Mouse (Mus musculus): ENCODE measurements around the gene Anks1b. TPM values are rescaled to one million over a fixed set of nuclear protein-coding genes. Genes with fewer than 3 reads are reported as not detected.

Anks1b gene
- polyA plus RNA-seq, 1 experiment from 2014 or later, result 1.5 TPM

GRCm38 (mm10) chr10:90068651-90069050 lies 195.3 kb downstream of the Anks1b start:
- no peak overlapping the region for H3K4me3 ChIP-seq (ENCODE audit: low read depth, low read length)
- ATAC-seq (ENCODE audit: insufficient number of reproducible peaks, insufficient read depth, low FRiP score, low read depth), result no peak
- H3K4me2 ChIP-seq (replicated peaks; ENCODE audit: low read depth, low read length), result no peak overlapping the region
- no peaks in the 10 kb centered on the region for H3K4me1 ChIP-seq (ENCODE audit: control insufficient read depth, insufficient read depth, low read length)
- H3K27ac ChIP-seq (ENCODE audit: low read length), result no peak overlapping the region
- no peak overlapping the region for H3K9ac ChIP-seq (replicated peaks; ENCODE audit: low read depth, low read length)
- 50% methylated on average over 4 of the region's 4 CpGs for WGBS
- no peaks in the 10 kb centered on the region for H3K36me3 ChIP-seq (ENCODE audit: control insufficient read depth, insufficient read depth, low read length)
- no peaks in the 10 kb centered on the region for H3K9me3 ChIP-seq (ENCODE audit: control insufficient read depth, low read depth, low read length)
- no peaks in the 10 kb centered on the region for H3K27me3 ChIP-seq (ENCODE audit: control insufficient read depth, insufficient read depth, low read length)

- 89% methylated on average over 9 of the region's 9 CpGs for WGBS
These were observed 204.6 kb downstream of the Anks1b start for GRCm38 (mm10) chr10:90077930-90078329.

GRCm38 (mm10) chr10:90081151-90081550 lies 207.8 kb downstream of the Anks1b start:
- WGBS, result 45% methylated on average over 3 of the region's 3 CpGs
- Histone ChIP-seq H3K4me1 (ENCODE audit: control insufficient read depth, insufficient read depth, low read length) (no peaks in the 10 kb centered on the region), H3K9ac (replicated peaks; ENCODE audit: low read depth, low read length) (no peak overlapping the region), H3K9me3 (ENCODE audit: control insufficient read depth, low read depth, low read length) (no peaks in the 10 kb centered on the region), H3K4me2 (replicated peaks; ENCODE audit: low read depth, low read length) (no peak overlapping the region), H3K4me3 (ENCODE audit: low read depth, low read length) (no peak overlapping the region), H3K27me3 (ENCODE audit: control insufficient read depth, insufficient read depth, low read length) (no peaks in the 10 kb centered on the region), H3K27ac (ENCODE audit: low read length) (no peak overlapping the region), H3K36me3 (ENCODE audit: control insufficient read depth, insufficient read depth, low read length) (no peaks in the 10 kb centered on the region)
- ATAC-seq (ENCODE audit: insufficient number of reproducible peaks, insufficient read depth, low FRiP score, low read depth), result no peak

More at GRCm38 (mm10) chr10:90077930-90078329, 204.6 kb downstream of the Anks1b start:
- Histone ChIP-seq H3K9ac (replicated peaks; ENCODE audit: low read depth, low read length) (no peak overlapping the region), H3K4me2 (replicated peaks; ENCODE audit: low read depth, low read length) (no peak overlapping the region), H3K4me1 (ENCODE audit: control insufficient read depth, insufficient read depth, low read length) (no peaks in the 10 kb centered on the region), H3K9me3 (ENCODE audit: control insufficient read depth, low read depth, low read length) (no peaks in the 10 kb centered on the region), H3K27me3 (ENCODE audit: control insufficient read depth, insufficient read depth, low read length) (no peaks in the 10 kb centered on the region), H3K36me3 (ENCODE audit: control insufficient read depth, insufficient read depth, low read length) (no peaks in the 10 kb centered on the region), H3K27ac (ENCODE audit: low read length) (no peak overlapping the region), H3K4me3 (ENCODE audit: low read depth, low read length) (no peak overlapping the region)
- ATAC-seq (ENCODE audit: insufficient number of reproducible peaks, insufficient read depth, low FRiP score, low read depth), result no peak

GRCm38 (mm10) chr10:90081630-90082029 lies 208.3 kb downstream of the Anks1b start:
- no peaks in the 10 kb centered on the region for H3K36me3 ChIP-seq (ENCODE audit: control insufficient read depth, insufficient read depth, low read length)
- H3K4me1 ChIP-seq (ENCODE audit: control insufficient read depth, insufficient read depth, low read length), result no peaks in the 10 kb centered on the region
- 15% methylated on average over 7 of the region's 7 CpGs for WGBS
- H3K27ac ChIP-seq (ENCODE audit: low read length), result no peak overlapping the region
- H3K27me3 ChIP-seq (ENCODE audit: control insufficient read depth, insufficient read depth, low read length), result no peaks in the 10 kb centered on the region
- no peak overlapping the region for H3K4me2 ChIP-seq (replicated peaks; ENCODE audit: low read depth, low read length)
- no peaks in the 10 kb centered on the region for H3K9me3 ChIP-seq (ENCODE audit: control insufficient read depth, low read depth, low read length)
- ATAC-seq (ENCODE audit: insufficient number of reproducible peaks, insufficient read depth, low FRiP score, low read depth), result no peak
- H3K4me3 ChIP-seq (ENCODE audit: low read depth, low read length), result no peak overlapping the region
- no peak overlapping the region for H3K9ac ChIP-seq (replicated peaks; ENCODE audit: low read depth, low read length)

GRCm38 (mm10) chr10:90093877-90094276 lies 220.6 kb downstream of the Anks1b start:
- WGBS, result 81% methylated on average over 6 of the region's 6 CpGs
- Histone ChIP-seq H3K27me3 (ENCODE audit: control insufficient read depth, insufficient read depth, low read length) (no peaks in the 10 kb centered on the region), H3K4me2 (replicated peaks; ENCODE audit: low read depth, low read length) (no peak overlapping the region), H3K4me1 (ENCODE audit: control insufficient read depth, insufficient read depth, low read length) (no peaks in the 10 kb centered on the region), H3K9me3 (ENCODE audit: control insufficient read depth, low read depth, low read length) (no peaks in the 10 kb centered on the region), H3K9ac (replicated peaks; ENCODE audit: low read depth, low read length) (no peak overlapping the region), H3K36me3 (ENCODE audit: control insufficient read depth, insufficient read depth, low read length) (no peaks in the 10 kb centered on the region), H3K27ac (ENCODE audit: low read length) (no peak overlapping the region), H3K4me3 (ENCODE audit: low read depth, low read length) (no peak overlapping the region)
- no peak for ATAC-seq (ENCODE audit: insufficient number of reproducible peaks, insufficient read depth, low FRiP score, low read depth)

- no peaks in the 10 kb centered on the region for H3K9me3 ChIP-seq (ENCODE audit: control insufficient read depth, low read depth, low read length)
- H3K9ac ChIP-seq (replicated peaks; ENCODE audit: low read depth, low read length), result no peak overlapping the region
- no peaks in the 10 kb centered on the region for H3K36me3 ChIP-seq (ENCODE audit: control insufficient read depth, insufficient read depth, low read length)
- no peak overlapping the region for H3K4me2 ChIP-seq (replicated peaks; ENCODE audit: low read depth, low read length)
- no peak overlapping the region for H3K27ac ChIP-seq (ENCODE audit: low read length)
- no peak overlapping the region for H3K4me3 ChIP-seq (ENCODE audit: low read depth, low read length)
- H3K27me3 ChIP-seq (ENCODE audit: control insufficient read depth, insufficient read depth, low read length), result no peaks in the 10 kb centered on the region
- WGBS, result 38% methylated on average over 5 of the region's 5 CpGs
- ATAC-seq (ENCODE audit: insufficient number of reproducible peaks, insufficient read depth, low FRiP score, low read depth), result no peak
- no peaks in the 10 kb centered on the region for H3K4me1 ChIP-seq (ENCODE audit: control insufficient read depth, insufficient read depth, low read length)
These were observed 239.4 kb downstream of the Anks1b start for GRCm38 (mm10) chr10:90112662-90113061.

- H3K4me1 ChIP-seq (ENCODE audit: control insufficient read depth, insufficient read depth, low read length), result no peaks in the 10 kb centered on the region
- ATAC-seq (ENCODE audit: insufficient number of reproducible peaks, insufficient read depth, low FRiP score, low read depth), result no peak
- no peak overlapping the region for H3K27ac ChIP-seq (ENCODE audit: low read length)
- H3K4me2 ChIP-seq (replicated peaks; ENCODE audit: low read depth, low read length), result no peak overlapping the region
- no peaks in the 10 kb centered on the region for H3K27me3 ChIP-seq (ENCODE audit: control insufficient read depth, insufficient read depth, low read length)
- H3K4me3 ChIP-seq (ENCODE audit: low read depth, low read length), result no peak overlapping the region
- 67% methylated on average over 3 of the region's 3 CpGs for WGBS
- no peak overlapping the region for H3K9ac ChIP-seq (replicated peaks; ENCODE audit: low read depth, low read length)
- H3K36me3 ChIP-seq (ENCODE audit: control insufficient read depth, insufficient read depth, low read length), result no peaks in the 10 kb centered on the region
- no peaks in the 10 kb centered on the region for H3K9me3 ChIP-seq (ENCODE audit: control insufficient read depth, low read depth, low read length)
These were observed 243.6 kb downstream of the Anks1b start for GRCm38 (mm10) chr10:90116867-90117266.

GRCm38 (mm10) chr10:90117836-90118235 lies 244.5 kb downstream of the Anks1b start:
- H3K27ac ChIP-seq (ENCODE audit: low read length), result no peak overlapping the region
- WGBS, result 85% methylated on average over 2 of the region's 2 CpGs
- no peaks in the 10 kb centered on the region for H3K4me1 ChIP-seq (ENCODE audit: control insufficient read depth, insufficient read depth, low read length)
- H3K36me3 ChIP-seq (ENCODE audit: control insufficient read depth, insufficient read depth, low read length), result no peaks in the 10 kb centered on the region
- no peaks in the 10 kb centered on the region for H3K9me3 ChIP-seq (ENCODE audit: control insufficient read depth, low read depth, low read length)
- H3K4me3 ChIP-seq (ENCODE audit: low read depth, low read length), result no peak overlapping the region
- no peak for ATAC-seq (ENCODE audit: insufficient number of reproducible peaks, insufficient read depth, low FRiP score, low read depth)
- H3K9ac ChIP-seq (replicated peaks; ENCODE audit: low read depth, low read length), result no peak overlapping the region
- H3K27me3 ChIP-seq (ENCODE audit: control insufficient read depth, insufficient read depth, low read length), result no peaks in the 10 kb centered on the region
- no peak overlapping the region for H3K4me2 ChIP-seq (replicated peaks; ENCODE audit: low read depth, low read length)

- Histone ChIP-seq H3K9ac (replicated peaks; ENCODE audit: low read depth, low read length) (no peak overlapping the region), H3K4me1 (ENCODE audit: control insufficient read depth, insufficient read depth, low read length) (no peaks in the 10 kb centered on the region), H3K27me3 (ENCODE audit: control insufficient read depth, insufficient read depth, low read length) (no peaks in the 10 kb centered on the region), H3K27ac (ENCODE audit: low read length) (no peak overlapping the region), H3K36me3 (ENCODE audit: control insufficient read depth, insufficient read depth, low read length) (no peaks in the 10 kb centered on the region), H3K4me2 (replicated peaks; ENCODE audit: low read depth, low read length) (no peak overlapping the region), H3K9me3 (ENCODE audit: control insufficient read depth, low read depth, low read length) (peaks cover 3% of the 10 kb centered on the region; the same call in 1 of the 2 replicates), H3K4me3 (ENCODE audit: low read depth, low read length) (no peak overlapping the region)
- ATAC-seq (ENCODE audit: insufficient number of reproducible peaks, insufficient read depth, low FRiP score, low read depth), result no peak
These were observed 264.2 kb downstream of the Anks1b start for GRCm38 (mm10) chr10:90137538-90137937.

All from stomach, embryonic 14.5 days (tissue).